Mouse (Mus musculus): ENCODE data around the gene Cd163.
"Not testable (repeated sequence)": the region's sequence is repeated elsewhere in the genome, so short reads cannot be mapped to it uniquely, and the experiment has no call there.

Cd163 gene

DNA sequence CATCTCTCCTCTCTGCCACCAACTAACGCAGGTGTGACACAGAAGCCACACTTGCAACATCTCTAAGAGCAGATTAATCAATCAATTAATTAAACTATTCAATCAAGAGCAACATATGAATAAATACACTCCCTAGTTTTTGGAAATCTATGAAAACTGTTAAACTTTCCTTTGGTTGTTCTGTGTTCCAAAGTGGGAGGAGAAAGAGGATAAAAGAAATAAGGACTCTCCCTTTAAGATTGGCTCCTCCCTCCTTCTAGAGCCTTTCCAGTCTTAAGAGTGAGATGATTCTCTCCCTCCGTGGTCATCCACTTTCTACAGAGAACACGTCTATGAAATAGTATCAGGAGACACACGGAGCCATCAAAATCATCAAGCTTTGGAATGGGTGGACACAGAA, at the start of gene Cd163:
Gene Cd163, plus strand, starts transcription at position 301 of the 400 bp plus-strand sequence.
- no peak for DNase-seq (ENCODE audit: low spot score)

GRCm38 (mm10) chr6:124255721-124256470, 48.6 kb upstream of the Cd163 start:
- no peak for DNase-seq (ENCODE audit: low spot score)

GRCm38 (mm10) chr6:124260198-124260931, 44.1 kb upstream of the Cd163 start:
- peak; percentile 62 for DNase-seq (ENCODE audit: low spot score)

DNA sequence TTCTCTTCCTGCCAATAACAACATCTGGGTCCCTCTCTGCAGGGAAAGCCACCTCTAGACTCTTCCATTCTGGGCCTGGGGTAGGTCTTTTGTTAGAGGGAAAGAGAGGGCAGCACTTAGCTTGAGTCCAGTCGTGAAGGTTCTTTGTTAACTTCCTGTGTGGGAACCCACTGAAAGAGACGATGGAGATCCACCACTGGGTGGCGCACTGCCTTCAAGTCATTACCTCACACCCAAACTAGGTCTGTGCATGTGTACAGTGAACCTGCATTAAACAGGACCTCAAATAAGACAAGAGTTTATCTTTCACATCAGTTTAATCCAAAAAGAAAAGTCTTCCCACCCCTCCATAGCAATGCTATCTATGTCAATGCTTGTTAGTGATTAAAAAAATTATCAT, 41.8 kb upstream of the Cd163 start:
- DNase-seq (ENCODE audit: low spot score): peak; percentile 70

- no peak for DNase-seq (ENCODE audit: low spot score)
These were observed 31.1 kb upstream of the Cd163 start for GRCm38 (mm10) chr6:124273231-124273880.

DNA sequence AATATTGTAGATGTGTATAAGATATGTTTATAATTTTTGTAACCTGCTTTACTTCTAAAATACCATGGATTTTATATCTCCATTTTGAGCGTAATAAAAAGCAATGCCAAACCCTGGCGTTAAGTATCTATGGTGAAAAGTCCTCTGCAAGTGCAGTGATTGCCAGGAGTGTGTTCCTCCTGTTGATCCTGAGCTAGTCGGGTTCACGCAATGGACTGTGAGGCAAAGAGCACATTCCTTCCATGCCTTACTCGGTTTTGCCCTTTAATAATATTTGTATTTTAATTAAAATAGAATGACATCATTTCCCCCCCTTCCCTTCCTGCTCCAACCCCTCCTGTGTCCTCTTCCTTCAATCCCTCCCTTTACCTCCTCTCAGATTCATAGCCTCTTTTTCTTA, 26.8 kb upstream of the Cd163 start:
- DNase-seq (ENCODE audit: low spot score): no peak

DNA sequence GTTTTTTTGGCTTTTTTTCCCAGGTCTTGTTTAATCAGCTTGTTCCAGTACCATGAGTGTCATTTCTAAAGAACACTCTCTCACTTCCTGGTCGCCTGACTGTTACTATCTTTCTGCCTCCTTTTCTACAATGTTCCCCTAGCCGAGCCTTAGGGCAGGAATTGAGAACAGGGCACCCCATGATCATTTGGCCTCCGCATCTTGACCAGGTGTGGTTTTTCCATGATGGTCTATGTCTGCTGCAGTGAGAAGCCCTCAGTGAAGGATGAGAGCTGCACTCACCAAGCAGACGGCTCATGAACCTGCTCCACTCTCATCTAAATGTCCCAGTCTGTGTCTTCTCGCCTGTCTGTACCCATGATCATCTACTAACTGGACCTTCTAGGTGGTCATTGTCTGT, 26.2 kb upstream of the Cd163 start:
- DNase-seq (ENCODE audit: low spot score): no peak

DNA sequence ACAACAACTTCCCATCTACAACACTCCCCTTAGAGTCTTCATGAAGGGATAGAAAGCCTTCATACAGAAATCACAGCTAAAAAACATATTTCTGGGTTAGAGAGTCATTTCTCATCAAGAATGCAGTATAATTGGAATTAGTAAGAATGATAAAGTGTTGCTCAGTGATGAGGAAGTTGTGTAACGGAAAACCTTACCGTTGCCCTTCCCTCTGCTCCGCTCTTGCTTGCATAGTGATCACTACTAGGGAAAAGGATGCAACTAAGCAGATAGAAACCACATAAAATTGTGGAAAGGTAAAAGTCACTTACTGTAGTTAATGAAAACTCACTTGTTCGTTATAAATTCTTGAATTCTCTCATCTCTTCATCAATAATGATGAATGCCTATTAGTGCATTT, 21.7 kb upstream of the Cd163 start:
- no peak for DNase-seq (ENCODE audit: low spot score)

- DNase-seq (ENCODE audit: low spot score): not testable (repeated sequence)
These were observed 7.1 kb upstream of the Cd163 start for GRCm38 (mm10) chr6:124297378-124297777.

GRCm38 (mm10) chr6:124301447-124302192, 2.8 kb upstream of the Cd163 start:
- DNase-seq (ENCODE audit: low spot score): no peak

- no peak for DNase-seq (ENCODE audit: low spot score)
These were observed 4.5 kb downstream of the Cd163 start for GRCm38 (mm10) chr6:124308935-124309334.

GRCm38 (mm10) chr6:124312292-124312691, 7.8 kb downstream of the Cd163 start:
- no peak for DNase-seq (ENCODE audit: low spot score)

DNA sequence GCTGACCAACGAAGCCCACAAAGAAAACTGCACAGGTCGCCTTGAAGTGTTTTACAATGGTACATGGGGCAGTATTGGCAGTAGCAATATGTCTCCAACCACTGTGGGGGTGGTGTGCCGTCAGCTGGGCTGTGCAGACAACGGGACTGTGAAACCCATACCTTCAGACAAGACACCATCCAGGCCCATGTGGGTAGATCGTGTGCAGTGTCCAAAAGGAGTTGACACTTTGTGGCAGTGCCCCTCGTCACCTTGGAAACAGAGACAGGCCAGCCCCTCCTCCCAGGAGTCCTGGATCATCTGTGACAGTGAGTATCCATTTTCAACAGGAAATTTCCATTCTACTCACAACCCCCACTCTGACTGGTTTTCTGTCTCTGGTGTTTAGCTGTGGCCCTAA, 15.9 kb downstream of the Cd163 start:
- peak; percentile 8 for DNase-seq (ENCODE audit: low spot score)

DNA sequence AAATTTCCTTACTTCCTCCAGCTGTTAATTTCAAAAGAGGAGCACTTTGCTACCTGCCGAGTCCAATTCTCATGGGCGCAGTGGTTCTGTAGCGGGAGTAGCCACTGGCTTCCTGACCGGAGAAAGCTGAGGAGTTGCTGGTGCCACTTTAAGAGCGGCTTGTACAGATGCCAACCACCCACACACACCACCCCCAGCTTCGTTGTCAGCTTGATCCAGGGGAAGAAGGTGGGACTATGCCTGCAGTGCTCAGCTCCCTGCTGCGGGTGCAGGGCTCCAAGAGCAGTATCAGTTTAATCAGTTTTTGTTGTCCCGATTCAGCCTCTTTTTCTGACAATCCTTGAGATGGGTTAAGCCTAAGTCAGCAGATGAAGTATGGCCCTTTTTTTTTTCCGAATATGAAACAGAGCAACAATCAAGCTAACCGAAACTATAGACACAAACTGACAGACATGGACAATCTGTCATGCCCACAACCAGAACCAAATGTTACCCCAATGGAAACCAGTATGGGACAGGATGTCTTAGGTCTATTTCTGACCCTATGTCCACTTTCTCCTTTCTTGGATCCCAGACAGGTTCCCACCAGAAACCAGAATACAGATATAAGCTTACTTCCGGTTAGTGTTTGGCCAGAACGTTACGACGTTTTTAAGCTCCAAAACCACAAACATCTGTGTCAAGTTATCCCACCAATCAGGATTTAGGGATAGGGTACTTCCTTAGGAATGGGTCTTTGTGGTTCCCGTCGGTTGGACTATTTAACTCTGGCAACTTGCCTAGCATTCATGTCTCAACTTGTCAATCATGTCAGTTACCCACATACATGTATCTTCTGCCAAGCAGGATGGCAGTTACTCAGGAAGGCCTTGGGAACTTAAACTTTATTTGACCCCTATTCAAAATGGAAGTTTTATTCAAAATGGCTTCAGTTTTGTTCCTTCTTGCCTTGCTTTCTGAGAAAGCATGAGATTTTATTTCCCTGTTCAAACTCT, 17.3 kb downstream of the Cd163 start:
- DNase-seq (ENCODE audit: low spot score): peak; percentile 35

- no peak for DNase-seq (ENCODE audit: low spot score)
These were observed 24.0 kb downstream of the Cd163 start for GRCm38 (mm10) chr6:124328394-124328991.

- DNase-seq (ENCODE audit: low spot score): peak; percentile 11
These were observed 25.2 kb downstream of the Cd163 start for GRCm38 (mm10) chr6:124329622-124330021.

GRCm38 (mm10) chr6:124345096-124345495, 40.6 kb downstream of the Cd163 start:
- no peak for DNase-seq (ENCODE audit: low spot score)

DNA sequence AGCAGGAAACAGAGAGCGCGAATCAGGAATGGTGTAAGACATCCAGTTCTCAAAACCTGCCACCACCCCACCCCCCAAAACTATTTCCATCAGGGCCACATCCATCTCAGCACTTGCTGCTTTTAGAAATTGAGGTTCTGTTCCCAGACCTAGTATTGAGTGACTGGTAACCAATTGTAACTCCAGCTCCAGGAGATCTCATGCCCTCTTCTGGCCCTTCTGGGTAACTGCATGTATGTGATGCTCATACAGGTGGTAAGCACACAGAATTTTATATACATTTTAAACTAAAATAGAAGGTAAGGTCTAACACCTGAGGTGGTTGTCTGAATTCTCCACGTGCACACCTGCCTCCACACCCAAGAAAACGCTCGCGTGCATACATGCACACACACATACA, 42.2 kb downstream of the Cd163 start:
- DNase-seq (ENCODE audit: low spot score): no peak

- DNase-seq (ENCODE audit: low spot score): no peak
These were observed 48.8 kb downstream of the Cd163 start for GRCm38 (mm10) chr6:124353246-124353645.

GRCm38 (mm10) chr6:124358953-124359352, 54.5 kb downstream of the Cd163 start:
- no peak for DNase-seq (ENCODE audit: low spot score)

GRCm38 (mm10) chr6:124360549-124360948, 56.1 kb downstream of the Cd163 start:
- peak; percentile 65 for DNase-seq (ENCODE audit: low spot score)
